ENCODE assay signal across 17 mouse cellular contexts in genomic region chr15:7885106-7885505, GRCm38 (mm10).
"Had no signal": no experiment of that assay in that cellular context is flagged by ENCODE, and none has a peak within 500 bp of the region (broad histone marks: within the 10 kb centered on the region; RNA-seq: fewer than 3 reads in every experiment).

No protein-coding gene starts in this region.

- H3K4me3 ChIP-seq: limb, embryonic 15.5 days; liver, embryonic 12.5 days; midbrain, embryonic 12.5 days; myocyte; neural tube, embryonic 15.5 days had no signal

- DNase-seq: kidney, adult 2 months; kidney, postnatal 36 days; layer of hippocampus, adult 9-11 months; layer of hippocampus, postnatal 36 days; lung, embryonic 14.5 days; lung, postnatal 10 days; lung, postnatal 4 days; right cerebral cortex, adult 18-20 months; right cerebral cortex, postnatal 25 days; thymus, postnatal 14 days had no signal

- H3K4me2 ChIP-seq: limb, embryonic 15.5 days; liver, embryonic 12.5 days; lung, embryonic 14.5 days; midbrain, embryonic 12.5 days; neural tube, embryonic 15.5 days had no signal

- H3K9ac ChIP-seq: limb, embryonic 15.5 days; liver, embryonic 12.5 days; lung, embryonic 14.5 days; midbrain, embryonic 12.5 days; neural tube, embryonic 15.5 days had no signal

- H3K4me1 ChIP-seq: limb, embryonic 15.5 days; liver, embryonic 12.5 days; neural tube, embryonic 15.5 days had no signal

- ATAC-seq: liver, embryonic 12.5 days had no signal

- H3K27me3 ChIP-seq: limb, embryonic 15.5 days; liver, embryonic 12.5 days; neural tube, embryonic 15.5 days had no signal

- H3K9me3 ChIP-seq: limb, embryonic 15.5 days; liver, embryonic 12.5 days; neural tube, embryonic 15.5 days had no signal

- H3K27ac ChIP-seq: kidney, postnatal 0 days; limb, embryonic 15.5 days; liver, embryonic 12.5 days; midbrain, embryonic 12.5 days; neural tube, embryonic 15.5 days; stomach, postnatal 0 days had no signal
